Mouse (Mus musculus) kidney, embryonic 16.5 days (tissue): Measurements from ENCODE around the gene Prrc2c. TPM values are rescaled to one million over a fixed set of nuclear protein-coding genes. Genes with fewer than 3 reads are reported as not detected.

Experiments used
- ATAC-seq: fragments of 200-750 bp; cut with Nextera tagmentation; 2 replicates; pipeline ENCODE4 v1.8.0; 2017; ENCODE audit warnings: moderate TSS enrichment; ENCODE audit not compliant: low FRiP score, low TSS enrichment
- H3K27ac ChIP-seq: fragments of 300-500 bp; sonication (generic); 2 replicates; pipeline ENCODE4 v1.5.1; 2014; ENCODE audit warnings: low read length
- H3K27me3 ChIP-seq: fragments of 300-500 bp; sonication (generic); 2 replicates; pipeline ENCODE4 v1.6.1; 2014; ENCODE audit warnings: low read length, control low read depth, mixed read lengths; ENCODE audit not compliant: insufficient read depth
- H3K36me3 ChIP-seq: fragments of 300-500 bp; sonication (generic); 2 replicates; pipeline ENCODE4 v1.6.1; 2014; ENCODE audit warnings: low read length, control low read depth, mixed read lengths; ENCODE audit not compliant: insufficient read depth
- H3K4me1 ChIP-seq: fragments of 300-500 bp; sonication (generic); 2 replicates; pipeline ENCODE4 v1.6.1; 2014; ENCODE audit warnings: low read length, control low read depth, mixed read lengths; ENCODE audit not compliant: insufficient read depth
- H3K4me2 ChIP-seq: fragments of 300-500 bp; sonication (generic); replicated peaks from 2 replicates; pipeline ENCODE4 v1.6.1; 2014; ENCODE audit warnings: low read depth, low read length
- H3K4me3 ChIP-seq: fragments of 300-500 bp; sonication (generic); 2 replicates; pipeline ENCODE4 v1.5.1; 2014; ENCODE audit warnings: mild to moderate bottlenecking, low read length
- H3K9ac ChIP-seq: fragments of 300-500 bp; sonication (generic); replicated peaks from 2 replicates; pipeline ENCODE4 v1.6.1; 2014; ENCODE audit warnings: low read length
- H3K9me3 ChIP-seq: fragments of 300-500 bp; sonication (generic); 2 replicates; pipeline ENCODE4 v1.6.1; 2016; ENCODE audit warnings: low read length, control low read depth
- WGBS: fragments of 180-500 bp; shearing (Covaris S2); extraction: QIAGEN DNeasy Blood & Tissue Kit; methylation state at CpG from one replicate; pipeline ENCODE4 v1.1.7; 2014; 5-methylcytosine and 5-hydroxymethylcytosine counted together
- microRNA-seq: library from miRNA; unstranded; fragments of <30 nt; microRNA quantifications from one replicate; pipeline ENCODE4, GENCODE M21; 2016
- polyA plus RNA-seq: library from polyadenylated mRNA; unstranded; fragments of >200 nt; fragmentation: Nextera tagmentation; extraction: Ambion mirVana; gene quantifications from 2 replicates; pipeline ENCODE4 v1.2.1, GENCODE M21; 2015

Prrc2c gene
- polyA plus RNA-seq, 1 experiment from 2014 or later: 124 TPM

- Histone ChIP-seq H3K27me3 (no peaks in the 10 kb centered on the region), H3K9ac (no peak overlapping the region), H3K4me3 (no peak overlapping the region), H3K9me3 (no peaks in the 10 kb centered on the region), H3K27ac (no peak overlapping the region), H3K36me3 (no peaks in the 10 kb centered on the region), H3K4me2 (no peak overlapping the region), H3K4me1 (no peaks in the 10 kb centered on the region)
- no peak for ATAC-seq
- WGBS: 20% methylated on average over 4 of the region's 4 CpGs
Observed at GRCm38 (mm10) chr1:162623895-162624294, 116.5 kb downstream of the Prrc2c start.

Small RNA genes within 50 kb of the gene (microRNA-seq; reads per million reads assigned to microRNA genes)
- not detected for gene Gm27616

Other genes starting within 250 kb of the Prrc2c start
- gene Mettl13, start 192.0 kb downstream of the Prrc2c start, polyA plus RNA-seq: 24.7 and 26.8 TPM in 2 replicates
- gene Vamp4, start 170.0 kb downstream of the Prrc2c start, polyA plus RNA-seq: 51.3 and 52.6 TPM in 2 replicates
- gene Myoc, start 101.4 kb downstream of the Prrc2c start, polyA plus RNA-seq: 0.17 TPM in 2 replicates
- gene Myocos, start 82.3 kb downstream of the Prrc2c start, polyA plus RNA-seq: not detected in 2 replicates
- 1.7 and 2.1 TPM in 2 replicates for gene Fmo4, start 73.4 kb upstream of the Prrc2c start, polyA plus RNA-seq
- gene Fmo1, start 126.1 kb upstream of the Prrc2c start, polyA plus RNA-seq: 62.7 and 65.9 TPM in 2 replicates
- gene Fmo2, start 158.2 kb upstream of the Prrc2c start, polyA plus RNA-seq: 6.5 and 9.3 TPM in 2 replicates
- gene Fmo6, start 197.0 kb upstream of the Prrc2c start, polyA plus RNA-seq: 0.20 and 0.21 TPM in 2 replicates
- gene Fmo3, start 244.0 kb upstream of the Prrc2c start, polyA plus RNA-seq: not detected in 2 replicates